Mouse (Mus musculus) liver, embryonic 13.5 days (tissue): ENCODE measurements around the gene Col4a3. TPM values are rescaled to one million over a fixed set of nuclear protein-coding genes. Genes with fewer than 3 reads are reported as not detected.

Experiments
- ATAC-seq: fragments of 200-750 bp; cut with Nextera tagmentation; 2 replicates; pipeline ENCODE4 v1.8.0; 2017; ENCODE audit warnings: low read depth, mild to moderate bottlenecking, moderate number of reproducible peaks, moderate library complexity
- DNase-seq: peaks from one replicate; pipeline ENCODE4 v3.0.0; 2022
- H3K27ac ChIP-seq: fragments of 300-500 bp; sonication (generic); 2 replicates; pipeline ENCODE4 v1.5.1; 2015; ENCODE audit warnings: moderate library complexity, mild to moderate bottlenecking, inconsistent platforms
- H3K27me3 ChIP-seq: fragments of 300-500 bp; sonication (generic); 2 replicates; pipeline ENCODE4 v1.6.1; 2015; ENCODE audit warnings: mild to moderate bottlenecking, inconsistent platforms
- H3K36me3 ChIP-seq: fragments of 300-500 bp; sonication (generic); 2 replicates; pipeline ENCODE4 v1.6.1; 2015; ENCODE audit warnings: mild to moderate bottlenecking, inconsistent platforms
- H3K4me1 ChIP-seq: fragments of 300-500 bp; sonication (generic); replicated peaks from 2 replicates; pipeline ENCODE4 v1.6.1; 2015; ENCODE audit warnings: inconsistent platforms
- H3K4me2 ChIP-seq: fragments of 300-500 bp; sonication (generic); 2 replicates; pipeline ENCODE4 v1.6.1; 2015; ENCODE audit warnings: inconsistent platforms, mild to moderate bottlenecking, moderate library complexity
- H3K4me3 ChIP-seq: fragments of 300-500 bp; sonication (generic); replicated peaks from 2 replicates; pipeline ENCODE4 v1.5.1; 2015; ENCODE audit warnings: mild to moderate bottlenecking, inconsistent platforms
- H3K9ac ChIP-seq: fragments of 300-500 bp; sonication (generic); 2 replicates; pipeline ENCODE4 v1.6.1; 2015; ENCODE audit warnings: mild to moderate bottlenecking, inconsistent platforms
- H3K9me3 ChIP-seq: fragments of 300-500 bp; sonication (generic); replicated peaks from 2 replicates; pipeline ENCODE4 v1.6.1; 2016; ENCODE audit warnings: inconsistent platforms
- WGBS: fragments of 180-500 bp; shearing (Covaris S2); methylation state at CpG from one replicate; pipeline ENCODE4 v1.1.7; 2015; ENCODE audit not compliant: insufficient replicate concordance; 5-methylcytosine and 5-hydroxymethylcytosine counted together
- polyA plus RNA-seq: library from polyadenylated mRNA; unstranded; fragments of >200 nt; fragmentation: Nextera tagmentation; extraction: Ambion mirVana; gene quantifications from 2 replicates; pipeline ENCODE4 v1.2.1, GENCODE M21; 2015

Gene Col4a3
- polyA plus RNA-seq, 1 experiment from 2014 or later = 0.09 TPM

GRCm38 (mm10) chr1:82608646-82609262 lies 22.0 kb downstream of the Col4a3 start:
- Histone ChIP-seq H3K9me3 (no peaks in the 10 kb centered on the region), H3K4me2 (no peak overlapping the region), H3K9ac (no peak overlapping the region), H3K4me1 (no peaks in the 10 kb centered on the region), H3K27ac (no peak overlapping the region), H3K27me3 (no peaks in the 10 kb centered on the region), H3K36me3 (no peaks in the 10 kb centered on the region), H3K4me3 (no peak overlapping the region)
- WGBS = 62% methylated on average over 9 of the region's 9 CpGs
- DNase-seq (no peak), ATAC-seq (no peak)

GRCm38 (mm10) chr1:82612061-82612660 lies 25.4 kb downstream of the Col4a3 start:
- Histone ChIP-seq H3K27ac (no peak overlapping the region), H3K27me3 (no peaks in the 10 kb centered on the region), H3K9ac (no peak overlapping the region), H3K36me3 (no peaks in the 10 kb centered on the region), H3K4me2 (no peak overlapping the region), H3K9me3 (no peaks in the 10 kb centered on the region), H3K4me1 (no peaks in the 10 kb centered on the region), H3K4me3 (no peak overlapping the region)
- no peak for DNase-seq
- WGBS = 79% methylated on average over 9 of the region's 9 CpGs
- no peak for ATAC-seq

GRCm38 (mm10) chr1:82618001-82618400 lies 31.3 kb downstream of the Col4a3 start:
- Histone ChIP-seq H3K9me3 (no peaks in the 10 kb centered on the region), H3K27ac (no peak overlapping the region), H3K27me3 (no peaks in the 10 kb centered on the region), H3K9ac (no peak overlapping the region), H3K4me1 (no peaks in the 10 kb centered on the region), H3K4me2 (no peak overlapping the region), H3K4me3 (no peak overlapping the region), H3K36me3 (no peaks in the 10 kb centered on the region)
- WGBS = 55% methylated on average over 5 of the region's 5 CpGs
- no peak for DNase-seq
- ATAC-seq = no peak

GRCm38 (mm10) chr1:82618592-82618991 lies 31.9 kb downstream of the Col4a3 start:
- Histone ChIP-seq H3K4me1 (no peaks in the 10 kb centered on the region), H3K9ac (no peak overlapping the region), H3K27me3 (no peaks in the 10 kb centered on the region), H3K9me3 (no peaks in the 10 kb centered on the region), H3K4me2 (no peak overlapping the region), H3K4me3 (no peak overlapping the region), H3K27ac (no peak overlapping the region), H3K36me3 (no peaks in the 10 kb centered on the region)
- ATAC-seq = no peak
- WGBS = 41% methylated on average over 5 of the region's 5 CpGs
- no peak for DNase-seq

GRCm38 (mm10) chr1:82619981-82620380 lies 33.3 kb downstream of the Col4a3 start:
- H3K36me3 ChIP-seq = no peaks in the 10 kb centered on the region
- H3K4me2 ChIP-seq = no peak overlapping the region
- no peak overlapping the region for H3K4me3 ChIP-seq
- H3K9me3 ChIP-seq = no peaks in the 10 kb centered on the region
- DNase-seq = no peak
- peaks cover 3% of the 10 kb centered on the region; the same call in 1 of the 2 replicates for H3K4me1 ChIP-seq
- no peak for ATAC-seq
- H3K27ac ChIP-seq = no peak overlapping the region
- WGBS = 69% methylated on average over 5 of the region's 5 CpGs
- H3K9ac ChIP-seq = no peak overlapping the region
- H3K27me3 ChIP-seq = no peaks in the 10 kb centered on the region

- WGBS = 21% methylated on average over 6 of the region's 6 CpGs
- no peak overlapping the region for H3K9ac ChIP-seq
- peaks cover 23% of the 10 kb centered on the region for H3K4me1 ChIP-seq
- no peak overlapping the region for H3K4me2 ChIP-seq
- H3K27ac ChIP-seq = 0 out of 2 replicates have a peak overlapping the region, but pooled peaks have one; percentile 45
- peak; percentile 55 for ATAC-seq
- H3K27me3 ChIP-seq = no peaks in the 10 kb centered on the region
- H3K9me3 ChIP-seq = no peaks in the 10 kb centered on the region
- no peaks in the 10 kb centered on the region for H3K36me3 ChIP-seq
- no peak overlapping the region for H3K4me3 ChIP-seq
- DNase-seq = no peak
Measured at GRCm38 (mm10) chr1:82624934-82625333, 38.2 kb downstream of the Col4a3 start.

GRCm38 (mm10) chr1:82625474-82625873 lies 38.8 kb downstream of the Col4a3 start:
- Histone ChIP-seq H3K9ac (no peak overlapping the region), H3K9me3 (no peaks in the 10 kb centered on the region), H3K4me1 (peaks cover 23% of the 10 kb centered on the region), H3K4me3 (no peak overlapping the region), H3K4me2 (no peak overlapping the region), H3K27me3 (no peaks in the 10 kb centered on the region), H3K27ac (0 out of 2 replicates have a peak overlapping the region, but pooled peaks have one; percentile 45), H3K36me3 (no peaks in the 10 kb centered on the region)
- ATAC-seq (no peak), DNase-seq (no peak)
- 24% methylated on average over 2 of the region's 2 CpGs for WGBS

GRCm38 (mm10) chr1:82627652-82628051 lies 40.9 kb downstream of the Col4a3 start:
- H3K4me3 ChIP-seq = no peak overlapping the region
- H3K9me3 ChIP-seq = no peaks in the 10 kb centered on the region
- DNase-seq (no peak), ATAC-seq (peak; percentile 54; the same call in 1 of the 2 replicates)
- no peak overlapping the region for H3K9ac ChIP-seq
- no peak overlapping the region for H3K27ac ChIP-seq
- no peaks in the 10 kb centered on the region for H3K36me3 ChIP-seq
- no peak overlapping the region for H3K4me2 ChIP-seq
- peaks cover 23% of the 10 kb centered on the region for H3K4me1 ChIP-seq
- no peaks in the 10 kb centered on the region for H3K27me3 ChIP-seq
- 19% methylated on average over 4 of the region's 4 CpGs for whole genome bisulfite sequencing

- H3K4me3 ChIP-seq = no peak overlapping the region
- no peaks in the 10 kb centered on the region for H3K9me3 ChIP-seq
- no peak overlapping the region for H3K9ac ChIP-seq
- H3K4me2 ChIP-seq = no peak overlapping the region
- H3K27me3 ChIP-seq = no peaks in the 10 kb centered on the region
- 70% methylated on average over 5 of the region's 5 CpGs for WGBS
- DNase-seq = no peak
- no peaks in the 10 kb centered on the region for H3K36me3 ChIP-seq
- ATAC-seq = no peak
- H3K4me1 ChIP-seq = peaks cover 23% of the 10 kb centered on the region
- no peak overlapping the region for H3K27ac ChIP-seq
Measured at GRCm38 (mm10) chr1:82629495-82629894, 42.8 kb downstream of the Col4a3 start.

- Histone ChIP-seq H3K4me3 (no peak overlapping the region), H3K9ac (no peak overlapping the region), H3K27me3 (no peaks in the 10 kb centered on the region), H3K9me3 (no peaks in the 10 kb centered on the region), H3K4me1 (peaks cover 13% of the 10 kb centered on the region), H3K36me3 (no peaks in the 10 kb centered on the region), H3K27ac (no peak overlapping the region), H3K4me2 (no peak overlapping the region)
- no peak for ATAC-seq
- DNase-seq = no peak
- WGBS = 46% methylated on average over 6 of the region's 6 CpGs
Measured at GRCm38 (mm10) chr1:82631169-82631792, 44.6 kb downstream of the Col4a3 start.

- DNase-seq = no peak
- no peak for ATAC-seq
Measured at GRCm38 (mm10) chr1:82634545-82635253, 48.0 kb downstream of the Col4a3 start.

More at GRCm38 (mm10) chr1:82634545-82635253, 48.0 kb downstream of the Col4a3 start:
- H3K4me1 ChIP-seq = peaks cover 22% of the 10 kb centered on the region
- no peaks in the 10 kb centered on the region for H3K9me3 ChIP-seq
- H3K27ac ChIP-seq = no peak overlapping the region
- WGBS = 78% methylated on average over 19 of the region's 19 CpGs
- no peak overlapping the region for H3K9ac ChIP-seq
- H3K4me3 ChIP-seq = no peak overlapping the region
- no peaks in the 10 kb centered on the region for H3K27me3 ChIP-seq
- H3K36me3 ChIP-seq = no peaks in the 10 kb centered on the region
- no peak overlapping the region for H3K4me2 ChIP-seq
